Mouse (Mus musculus): ENCODE results near the gene Knstrn. TPM values are rescaled to one million over a fixed set of nuclear protein-coding genes. Genes with fewer than 3 reads are reported as not detected.

Gene Knstrn
- total and polyA plus RNA-seq, 3 experiments, result 65.7 to 98.1 (median 86.4) TPM

- no peaks in the 10 kb centered on the region for H3K9me3 ChIP-seq (replicated peaks)
- peaks cover 31% of the 10 kb centered on the region for H3K4me1 ChIP-seq (ENCODE audit: insufficient read depth, low read depth, low read length)
- peaks cover 23% of the 10 kb centered on the region for H3K36me3 ChIP-seq (replicated peaks)
- DNase-seq (ENCODE audit: low spot score) (no peak), ATAC-seq (ENCODE audit: extremely low read depth, insufficient number of reproducible peaks, low FRiP score, poor library complexity, severe bottlenecking) (no peak)
- peaks cover 12% of the 10 kb centered on the region for H3K27me3 ChIP-seq (ENCODE audit: insufficient read depth, low read length)
- no peak for TF ChIP-seq GATA1 (IDR thresholded peaks at IDR 0.05; ENCODE audit: borderline replicate concordance, low read length)
- TF ChIP-seq TAL1 (conservative IDR thresholded peaks at IDR 0.05; ENCODE audit: low read depth, low read length), result no peak
- TF ChIP-seq GATA2 (IDR thresholded peaks at IDR 0.05; ENCODE audit: borderline replicate concordance, low read depth, low read length), result no peak
- TF ChIP-seq POLR2AphosphoS5 (IDR thresholded peaks at IDR 0.05; ENCODE audit: insufficient replicate concordance, low read depth, low read length), result no peak
- no peak for TF ChIP-seq CTCF (IDR thresholded peaks at IDR 0.05; ENCODE audit: low read depth, low read length)
- no peak overlapping the region for H3K4me3 ChIP-seq (ENCODE audit: low read depth, low read length)
Measured at GRCm38 (mm10) chr2:118812724-118813123, 1.1 kb upstream of the Knstrn start.

GRCm38 (mm10) chr2:118822800-118823199 is 9.0 kb downstream of the Knstrn start:
- Histone ChIP-seq H3K27me3 (ENCODE audit: insufficient read depth, low read length) (no peaks in the 10 kb centered on the region), H3K9me3 (replicated peaks) (peaks cover 16% of the 10 kb centered on the region), H3K4me3 (ENCODE audit: low read depth, low read length) (no peak overlapping the region), H3K4me1 (ENCODE audit: insufficient read depth, low read depth, low read length) (no peaks in the 10 kb centered on the region), H3K36me3 (replicated peaks) (peaks cover 85% of the 10 kb centered on the region)
- TF ChIP-seq GATA1 (IDR thresholded peaks at IDR 0.05; ENCODE audit: borderline replicate concordance, low read length), result no peak
- ATAC-seq (ENCODE audit: extremely low read depth, insufficient number of reproducible peaks, low FRiP score, poor library complexity, severe bottlenecking), result no peak
- no peak for DNase-seq (ENCODE audit: low spot score)

- no peaks in the 10 kb centered on the region for H3K27me3 ChIP-seq (ENCODE audit: insufficient read depth, low read length)
- H3K4me3 ChIP-seq (ENCODE audit: low read depth, low read length), result no peak overlapping the region
- H3K9me3 ChIP-seq (replicated peaks), result peaks cover 12% of the 10 kb centered on the region
- TF ChIP-seq GATA1 (IDR thresholded peaks at IDR 0.05; ENCODE audit: borderline replicate concordance, low read length) (no peak), CTCF (IDR thresholded peaks at IDR 0.05; ENCODE audit: low read depth, low read length) (no peak), POLR2AphosphoS5 (IDR thresholded peaks at IDR 0.05; ENCODE audit: insufficient replicate concordance, low read depth, low read length) (no peak), GATA2 (IDR thresholded peaks at IDR 0.05; ENCODE audit: borderline replicate concordance, low read depth, low read length) (no peak), TAL1 (conservative IDR thresholded peaks at IDR 0.05; ENCODE audit: low read depth, low read length) (no peak)
- peaks cover 84% of the 10 kb centered on the region for H3K36me3 ChIP-seq (replicated peaks)
- ATAC-seq (ENCODE audit: extremely low read depth, insufficient number of reproducible peaks, low FRiP score, poor library complexity, severe bottlenecking) (no peak), DNase-seq (ENCODE audit: low spot score) (no peak)
- no peaks in the 10 kb centered on the region for H3K4me1 ChIP-seq (ENCODE audit: insufficient read depth, low read depth, low read length)
Measured at GRCm38 (mm10) chr2:118824396-118824795, 10.6 kb downstream of the Knstrn start.

- TF ChIP-seq POLR2AphosphoS5 (IDR thresholded peaks at IDR 0.05; ENCODE audit: insufficient replicate concordance, low read depth, low read length) (no peak), GATA2 (IDR thresholded peaks at IDR 0.05; ENCODE audit: borderline replicate concordance, low read depth, low read length) (no peak), GATA1 (IDR thresholded peaks at IDR 0.05; ENCODE audit: borderline replicate concordance, low read length) (no peak), TAL1 (conservative IDR thresholded peaks at IDR 0.05; ENCODE audit: low read depth, low read length) (no peak), CTCF (IDR thresholded peaks at IDR 0.05; ENCODE audit: low read depth, low read length) (no peak)
- DNase-seq (ENCODE audit: low spot score), result no peak
- no peak for ATAC-seq (ENCODE audit: extremely low read depth, insufficient number of reproducible peaks, low FRiP score, poor library complexity, severe bottlenecking)
- Histone ChIP-seq H3K9me3 (replicated peaks) (no peaks in the 10 kb centered on the region), H3K4me3 (ENCODE audit: low read depth, low read length) (no peak overlapping the region), H3K27me3 (ENCODE audit: insufficient read depth, low read length) (no peaks in the 10 kb centered on the region), H3K4me1 (ENCODE audit: insufficient read depth, low read depth, low read length) (no peaks in the 10 kb centered on the region), H3K36me3 (replicated peaks) (peaks cover 92% of the 10 kb centered on the region)
Measured at GRCm38 (mm10) chr2:118829096-118829495, 15.3 kb downstream of the Knstrn start.

GRCm38 (mm10) chr2:118834061-118834460 is 20.3 kb downstream of the Knstrn start:
- no peak for DNase-seq (ENCODE audit: low spot score)
- TF ChIP-seq POLR2AphosphoS5 (IDR thresholded peaks at IDR 0.05; ENCODE audit: insufficient replicate concordance, low read depth, low read length) (no peak), TAL1 (conservative IDR thresholded peaks at IDR 0.05; ENCODE audit: low read depth, low read length) (no peak), GATA2 (IDR thresholded peaks at IDR 0.05; ENCODE audit: borderline replicate concordance, low read depth, low read length) (no peak), GATA1 (IDR thresholded peaks at IDR 0.05; ENCODE audit: borderline replicate concordance, low read length) (no peak), CTCF (IDR thresholded peaks at IDR 0.05; ENCODE audit: low read depth, low read length) (no peak)

GRCm38 (mm10) chr2:118835115-118835514 is 21.3 kb downstream of the Knstrn start:
- TF ChIP-seq CTCF (IDR thresholded peaks at IDR 0.05; ENCODE audit: low read depth, low read length) (no peak), GATA2 (IDR thresholded peaks at IDR 0.05; ENCODE audit: borderline replicate concordance, low read depth, low read length) (no peak), TAL1 (conservative IDR thresholded peaks at IDR 0.05; ENCODE audit: low read depth, low read length) (no peak), GATA1 (IDR thresholded peaks at IDR 0.05; ENCODE audit: borderline replicate concordance, low read length) (no peak), POLR2AphosphoS5 (IDR thresholded peaks at IDR 0.05; ENCODE audit: insufficient replicate concordance, low read depth, low read length) (no peak; the same call in 1 of the 2 replicates)
- no peak for DNase-seq (ENCODE audit: low spot score)
- no peaks in the 10 kb centered on the region for H3K27me3 ChIP-seq (ENCODE audit: insufficient read depth, low read length)
- H3K9me3 ChIP-seq (replicated peaks), result no peaks in the 10 kb centered on the region
- peaks cover 3% of the 10 kb centered on the region for H3K4me1 ChIP-seq (ENCODE audit: insufficient read depth, low read depth, low read length)
- H3K4me3 ChIP-seq (ENCODE audit: low read depth, low read length), result no peak overlapping the region
- peaks cover 67% of the 10 kb centered on the region for H3K36me3 ChIP-seq (replicated peaks)
- no peak for ATAC-seq (ENCODE audit: extremely low read depth, insufficient number of reproducible peaks, low FRiP score, poor library complexity, severe bottlenecking)

More at GRCm38 (mm10) chr2:118834061-118834460, 20.3 kb downstream of the Knstrn start:
- H3K9me3 ChIP-seq (replicated peaks), result no peaks in the 10 kb centered on the region
- peaks cover 76% of the 10 kb centered on the region for H3K36me3 ChIP-seq (replicated peaks)
- no peak for ATAC-seq (ENCODE audit: extremely low read depth, insufficient number of reproducible peaks, low FRiP score, poor library complexity, severe bottlenecking)
- H3K27me3 ChIP-seq (ENCODE audit: insufficient read depth, low read length), result no peaks in the 10 kb centered on the region
- H3K4me3 ChIP-seq (ENCODE audit: low read depth, low read length), result no peak overlapping the region
- H3K4me1 ChIP-seq (ENCODE audit: insufficient read depth, low read depth, low read length), result peaks cover 3% of the 10 kb centered on the region

All from G1E (cell line).